ENCODE assay signal across 9 mouse cellular contexts in the genomic region with DNA sequence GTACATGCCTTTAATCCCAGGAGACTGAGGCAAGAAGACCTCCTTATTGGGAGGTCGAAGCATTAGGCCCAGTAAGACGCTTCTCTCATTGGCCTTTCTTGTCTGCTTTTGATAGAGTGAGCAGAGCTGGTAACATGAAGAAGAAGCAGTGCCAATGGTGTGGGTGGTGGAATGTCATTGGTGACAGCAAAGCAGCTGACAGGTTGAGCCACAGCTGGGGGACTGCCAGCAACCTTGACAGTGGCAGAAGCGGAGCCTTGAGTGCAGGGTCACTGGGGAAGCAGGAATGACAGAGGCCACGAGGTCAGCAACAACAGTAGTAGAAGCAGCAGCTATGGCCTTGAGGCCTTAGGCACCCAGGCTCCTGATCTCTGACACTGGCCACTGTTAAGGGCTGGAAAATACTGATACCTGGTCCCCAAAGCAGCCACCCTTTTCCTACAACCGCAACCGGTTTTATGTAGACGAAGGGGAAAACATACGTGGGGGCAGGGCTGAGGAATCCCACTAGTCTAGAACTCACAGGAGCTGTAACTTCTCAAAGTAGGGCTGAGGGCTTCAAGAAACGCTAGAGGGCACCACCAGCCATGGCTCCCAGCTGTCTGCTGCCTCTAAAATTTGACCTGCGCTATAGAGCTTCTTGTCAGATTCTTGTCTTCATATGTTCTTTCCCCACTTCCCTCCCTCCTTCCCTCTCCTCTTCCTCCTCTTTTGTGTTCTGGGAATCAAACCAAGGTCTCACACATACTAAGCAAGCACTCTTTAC. TPM values are rescaled to one million over a fixed set of nuclear protein-coding genes. Genes with fewer than 3 reads are reported as not detected.
DNase-seq lines count a peak whose midpoint lies in the region; ATAC-seq and TF ChIP-seq lines count a peak whose summit lies in the region.
"Had no signal": no experiment of that assay in that cellular context is flagged by ENCODE, and none has a peak within 500 bp of the region (broad histone marks: within the 10 kb centered on the region; RNA-seq: fewer than 3 reads in every experiment).

No protein-coding gene starts in this region.

- H3K4me3 ChIP-seq in MEL (ENCODE audit: control insufficient read depth in 1 of 2, insufficient read depth in 1 of 2, low read depth in 2 of 2, low read length in 2 of 2): peak overlapping the region in 1 of 2 experiments; percentile 37; a peak in 1 of 4 replicates
- H3K4me3 ChIP-seq in liver, adult 2 months (ENCODE audit: insufficient read depth, low read depth, low read length): no peak overlapping the region
- H3K4me3 ChIP-seq in hindbrain, embryonic 12.5 days: no peak overlapping the region
- H3K4me3 ChIP-seq: neural tube, embryonic 12.5 days had no signal

- peak; percentile 21 to 34 for DNase-seq in left cerebral cortex, adult 18-20 months (ENCODE audit: low spot score in 2 of 2)
- no peak for DNase-seq in left cerebral cortex, adult 8-10 months (ENCODE audit: low spot score in 2 of 2)
- peak; percentile 89 for DNase-seq in MEL (ENCODE audit: low read depth, low spot score)
- peak; percentile 35 for DNase-seq in brain, embryonic 14.5 days (ENCODE audit: low read depth)
- peak; percentile 14 to 19 for DNase-seq in frontal cortex, postnatal 25 days (ENCODE audit: low spot score in 2 of 2)
- DNase-seq in liver, adult 2 months (ENCODE audit: extremely low read depth, low read depth, low spot score): peak; percentile 99
- DNase-seq in right cerebral cortex, postnatal 25 days: peak; percentile 16

- TF ChIP-seq RAD21 in MEL (IDR thresholded peaks at IDR 0.05; ENCODE audit: low read depth, low read length): peak; percentile 94

- TF ChIP-seq POLR2A in MEL (IDR thresholded peaks at IDR 0.05; ENCODE audit: control insufficient read depth in 1 of 2, insufficient read depth in 1 of 2, low read depth in 1 of 2, low read length in 2 of 2, poor library complexity in 1 of 2): no peak
- no peak for TF ChIP-seq POLR2A in brain, embryonic 14.5 days (IDR thresholded peaks at IDR 0.05; ENCODE audit: borderline replicate concordance, extremely low read depth, insufficient read depth, insufficient read length, poor library complexity, severe bottlenecking)
- no peak for TF ChIP-seq POLR2A in liver, adult 2 months (IDR thresholded peaks at IDR 0.05; ENCODE audit: extremely low read depth, insufficient read depth, low read length)

- H3K27ac ChIP-seq in MEL (ENCODE audit: control insufficient read depth, low read depth, low read length): peak overlapping the region; percentile 62
- H3K27ac ChIP-seq in liver, adult 2 months (replicated peaks; ENCODE audit: insufficient read depth, low read depth, low read length): peak overlapping the region; percentile 52
- no peak overlapping the region for H3K27ac ChIP-seq in hindbrain, embryonic 12.5 days
- H3K27ac ChIP-seq: neural tube, embryonic 12.5 days had no signal

- peaks cover 0 to 31% of the 10 kb centered on the region in 2 experiments; a peak in 2 of 4 replicates for H3K36me3 ChIP-seq in MEL (ENCODE audit: control insufficient read depth in 1 of 2, insufficient read depth in 2 of 2, low read length in 2 of 2)
- H3K36me3 ChIP-seq in liver, adult 2 months (ENCODE audit: control insufficient read depth, insufficient read depth, low read length): no peaks in the 10 kb centered on the region
- no peaks in the 10 kb centered on the region for H3K36me3 ChIP-seq in hindbrain, embryonic 12.5 days
- H3K36me3 ChIP-seq: neural tube, embryonic 12.5 days had no signal

- peak in 1 of 2 experiments; percentile 24; a peak in 1 of 4 replicates for TF ChIP-seq EP300 in MEL (IDR thresholded peaks at IDR 0.05; ENCODE audit: low read depth in 1 of 2, low read length in 2 of 2)

- no peaks in the 10 kb centered on the region for H3K79me2 ChIP-seq in MEL (ENCODE audit: control insufficient read depth, insufficient read depth, low read length, poor library complexity)
- no peaks in the 10 kb centered on the region for H3K79me2 ChIP-seq in liver, adult 2 months (ENCODE audit: control insufficient read depth, insufficient read depth, low read length)

- no peaks in the 10 kb centered on the region for H3K9me3 ChIP-seq in MEL (replicated peaks; ENCODE audit: insufficient read depth, low read length)
- H3K9me3 ChIP-seq in hindbrain, embryonic 12.5 days (replicated peaks): no peaks in the 10 kb centered on the region
- H3K9me3 ChIP-seq: neural tube, embryonic 12.5 days had no signal

- peak; percentile 79 to 96 (median 87) for TF ChIP-seq CTCF in MEL (IDR thresholded peaks at IDR 0.05 in 2 of 3, conservative IDR thresholded peaks at IDR 0.05 in 1 of 3; ENCODE audit: control insufficient read depth in 1 of 3, insufficient read depth in 1 of 3, low read depth in 2 of 3, low read length in 3 of 3, poor library complexity in 1 of 3, severe bottlenecking in 1 of 3)
- TF ChIP-seq CTCF in brain, embryonic 14.5 days (IDR thresholded peaks at IDR 0.05; ENCODE audit: borderline replicate concordance, extremely low read depth, insufficient read depth, insufficient read length): peak; percentile 53; the same call in 1 of the 2 replicates
- peak; percentile 83 for TF ChIP-seq CTCF in liver, adult 2 months (IDR thresholded peaks at IDR 0.05; ENCODE audit: low read depth, low read length)

- peak overlapping the region; percentile 15; the same call in 1 of the 2 replicates for H3K9ac ChIP-seq in MEL (ENCODE audit: control insufficient read depth, low read depth, low read length, poor library complexity, severe bottlenecking)
- H3K9ac ChIP-seq in liver, adult 2 months (ENCODE audit: low read depth, low read length): no peak overlapping the region
- no peak overlapping the region for H3K9ac ChIP-seq in hindbrain, embryonic 12.5 days
- H3K9ac ChIP-seq: neural tube, embryonic 12.5 days had no signal

- no peak for ATAC-seq in hindbrain, embryonic 12.5 days (ENCODE audit: low FRiP score)

- no peaks in the 10 kb centered on the region for H3K27me3 ChIP-seq in MEL (ENCODE audit: control insufficient read depth in 1 of 2, insufficient read depth in 2 of 2, low read length in 2 of 2)
- no peaks in the 10 kb centered on the region for H3K27me3 ChIP-seq in liver, adult 2 months (ENCODE audit: control insufficient read depth, insufficient read depth, low read length)
- H3K27me3 ChIP-seq in hindbrain, embryonic 12.5 days: peaks cover 18% of the 10 kb centered on the region; the same call in 1 of the 2 replicates

- peaks cover 23 to 31% of the 10 kb centered on the region in 2 experiments for H3K4me1 ChIP-seq in MEL (ENCODE audit: control insufficient read depth in 1 of 2, insufficient read depth in 2 of 2, low read length in 2 of 2)
- peaks cover 6% of the 10 kb centered on the region for H3K4me1 ChIP-seq in liver, adult 2 months (ENCODE audit: control insufficient read depth, insufficient read depth, low read length)
- H3K4me1 ChIP-seq in hindbrain, embryonic 12.5 days: no peaks in the 10 kb centered on the region
- H3K4me1 ChIP-seq: neural tube, embryonic 12.5 days had no signal

- 16% methylated on average over 10 of the region's 10 CpGs for WGBS in liver, adult 2 months
- 38% methylated on average over 10 of the region's 10 CpGs for WGBS in hindbrain, embryonic 12.5 days

- H3K4me2 ChIP-seq in hindbrain, embryonic 12.5 days (replicated peaks): no peak overlapping the region
- H3K4me2 ChIP-seq: neural tube, embryonic 12.5 days had no signal

TF ChIP-seq in MEL, 35 proteins besides CTCF, POLR2A, EP300 and RAD21 (continues in another document):
- TF ChIP-seq MAZ (IDR thresholded peaks at IDR 0.05; ENCODE audit: low read depth, low read length) (peak; percentile 50; the same call in 1 of the 2 replicates), ZMIZ1 (IDR thresholded peaks at IDR 0.05; ENCODE audit: low read depth, low read length) (no peak), MYC (IDR thresholded peaks at IDR 0.05; ENCODE audit: low read depth, low read length) (0 out of 2 replicates have a peak, but pooled peaks have one; percentile 58), ELF1 (IDR thresholded peaks at IDR 0.05; ENCODE audit: low read depth, low read length) (no peak), BHLHE40 (IDR thresholded peaks at IDR 0.05; ENCODE audit: borderline replicate concordance, low read depth, low read length) (0 out of 2 replicates have a peak, but pooled peaks have one; percentile 13), MXI1 (IDR thresholded peaks at IDR 0.05; ENCODE audit: low read depth, low read length) (peak; percentile 45; the same call in 1 of the 2 replicates), SMC3 (IDR thresholded peaks at IDR 0.05; ENCODE audit: low read depth, low read length) (peak; percentile 93), E2F4 (IDR thresholded peaks at IDR 0.05; ENCODE audit: borderline replicate concordance, low read depth, low read length) (no peak)

RNA-seq across cellular contexts. Expression of gene Opn4, which starts 20.9 kb away (rescaled TPM):
- total RNA-seq in left cerebral cortex, adult 18-20 months (2021): not detected
- total RNA-seq in left cerebral cortex, adult 8-10 months (2022): not detected
- not detected in 2 replicates for total RNA-seq in MEL (2012; rRNA removed)
- polyA plus RNA-seq in MEL (2012; ENCODE audit: insufficient read depth in 1 of 2, insufficient read length in 2 of 2, low read depth in 1 of 2, low replicate concordance in 2 of 2, missing spikeins in 1 of 2): not detected
- not detected in 2 replicates for polyA plus RNA-seq in brain, embryonic 14.5 days (2012; rRNA removed)
- not detected in 2 replicates for total RNA-seq in liver, adult 2 months (2014; rRNA removed)
- polyA plus RNA-seq in liver, adult 2 months (2012; rRNA removed): not detected in 2 replicates
- not detected in 2 replicates for polyA plus RNA-seq in hindbrain, embryonic 12.5 days (2016; fragmentation: Nextera tagmentation; extraction: Ambion mirVana)
- polyA plus RNA-seq: neural tube, embryonic 12.5 days had no signal

RNA-seq across cellular contexts. Expression of gene Ldb3, which starts 32.3 kb away (rescaled TPM):
- 1 to 10 TPM; 2.2 to 3.1 TPM for total RNA-seq in left cerebral cortex, adult 18-20 months (2021)
- 1 to 10 TPM; 4.8 to 5.4 (median 5.2) TPM for total RNA-seq in left cerebral cortex, adult 8-10 months (2022)
- total RNA-seq in MEL (2012; rRNA removed): not detected in 2 replicates
- under 1 TPM in 1 of 2 experiments, not detected in 1; 0.01 TPM for polyA plus RNA-seq in MEL (2012; ENCODE audit: insufficient read depth in 1 of 2, insufficient read length in 2 of 2, low read depth in 1 of 2, low replicate concordance in 2 of 2, missing spikeins in 1 of 2)
- polyA plus RNA-seq in brain, embryonic 14.5 days (2012; rRNA removed): 0.83 and 0.92 TPM in 2 replicates
- 0.18 TPM in 1 of 2 replicates, not detected in the other for total RNA-seq in liver, adult 2 months (2014; rRNA removed)
- polyA plus RNA-seq in liver, adult 2 months (2012; rRNA removed): 0.06 TPM in 2 replicates
- polyA plus RNA-seq in hindbrain, embryonic 12.5 days (2016; fragmentation: Nextera tagmentation; extraction: Ambion mirVana): 0.22 and 1.9 TPM in 2 replicates

RNA-seq across cellular contexts. Expression of gene Wapl, which starts 52.9 kb away (rescaled TPM):
- total RNA-seq in left cerebral cortex, adult 18-20 months (2021): 10 to 100 TPM; 44.7 to 46.0 TPM
- 10 to 100 TPM; 45.1 to 50.1 (median 48.2) TPM for total RNA-seq in left cerebral cortex, adult 8-10 months (2022)
- 100 and 111 TPM in 2 replicates for total RNA-seq in MEL (2012; rRNA removed)
- 100 to 1,000 TPM in 1 of 2 experiments, 10 to 100 TPM in 1; 80.4 to 221 TPM for polyA plus RNA-seq in MEL (2012; ENCODE audit: insufficient read depth in 1 of 2, insufficient read length in 2 of 2, low read depth in 1 of 2, low replicate concordance in 2 of 2, missing spikeins in 1 of 2)
- 14.6 and 19.9 TPM in 2 replicates for polyA plus RNA-seq in brain, embryonic 14.5 days (2012; rRNA removed)
- total RNA-seq in liver, adult 2 months (2014; rRNA removed): 60.5 and 63.4 TPM in 2 replicates
- polyA plus RNA-seq in liver, adult 2 months (2012; rRNA removed): 5.8 and 6.8 TPM in 2 replicates
- polyA plus RNA-seq in hindbrain, embryonic 12.5 days (2016; fragmentation: Nextera tagmentation; extraction: Ambion mirVana): 35.1 and 35.4 TPM in 2 replicates

Comparison
In these comparisons a context has a peak if more than half of its experiments do, and no peak if none do; other contexts are left out.
1. DNase-seq: peak in left cerebral cortex, adult 18-20 months (2 of 2), MEL (single experiment), brain, embryonic 14.5 days (single experiment), frontal cortex, postnatal 25 days (2 of 2), liver, adult 2 months (single experiment) and right cerebral cortex, postnatal 25 days (single experiment); none in left cerebral cortex, adult 8-10 months (0 of 2).
2. Peak in every context shown above with its lines, with median percentiles within 50 percentile points of each other: CTCF ChIP-seq.